Mouse (Mus musculus) heart, embryonic 10.5 days (tissue): ENCODE data around the gene Rnf185. TPM values are rescaled to one million over a fixed set of nuclear protein-coding genes. Genes with fewer than 3 reads are reported as not detected.

Experiments
- DNase-seq: peaks from one replicate; pipeline ENCODE4 v3.0.0-alpha.2; 2017; ENCODE audit warnings: low spot score
- H3K27ac ChIP-seq: fragments of 300-500 bp; sonication (generic); 2 replicates; pipeline ENCODE4 v1.5.1; 2016; ENCODE audit warnings: mild to moderate bottlenecking
- H3K27me3 ChIP-seq: fragments of 300-500 bp; sonication (generic); 2 replicates; pipeline ENCODE4 v1.6.1; 2016; ENCODE audit warnings: mild to moderate bottlenecking; ENCODE audit not compliant: poor library complexity, insufficient read depth, severe bottlenecking
- H3K36me3 ChIP-seq: fragments of 300-500 bp; sonication (generic); 2 replicates; pipeline ENCODE4 v1.6.1; 2016; ENCODE audit warnings: mild to moderate bottlenecking, moderate library complexity
- H3K4me1 ChIP-seq: fragments of 300-500 bp; sonication (generic); 2 replicates; pipeline ENCODE4 v1.6.1; 2016; ENCODE audit warnings: mild to moderate bottlenecking
- H3K4me3 ChIP-seq: fragments of 300-500 bp; sonication (generic); 2 replicates; pipeline ENCODE4 v1.5.1; 2016; ENCODE audit warnings: mild to moderate bottlenecking, moderate library complexity
- H3K9me3 ChIP-seq: fragments of 300-500 bp; sonication (generic); 2 replicates; pipeline ENCODE4 v1.6.1; 2016; ENCODE audit warnings: mild to moderate bottlenecking, moderate library complexity
- WGBS: fragments of 180-500 bp; shearing (Covaris S2); methylation state at CpG from one replicate; pipeline ENCODE4 v1.1.7; 2016; 5-methylcytosine and 5-hydroxymethylcytosine counted together
- polyA plus RNA-seq: library from polyadenylated mRNA; unstranded; fragments of >200 nt; fragmentation: Nextera tagmentation; extraction: Ambion mirVana; gene quantifications from 2 replicates; pipeline ENCODE4 v1.2.1, GENCODE M21; 2016

Gene Rnf185
- polyA plus RNA-seq, 1 experiment from 2014 or later = 31.0 TPM

DNA sequence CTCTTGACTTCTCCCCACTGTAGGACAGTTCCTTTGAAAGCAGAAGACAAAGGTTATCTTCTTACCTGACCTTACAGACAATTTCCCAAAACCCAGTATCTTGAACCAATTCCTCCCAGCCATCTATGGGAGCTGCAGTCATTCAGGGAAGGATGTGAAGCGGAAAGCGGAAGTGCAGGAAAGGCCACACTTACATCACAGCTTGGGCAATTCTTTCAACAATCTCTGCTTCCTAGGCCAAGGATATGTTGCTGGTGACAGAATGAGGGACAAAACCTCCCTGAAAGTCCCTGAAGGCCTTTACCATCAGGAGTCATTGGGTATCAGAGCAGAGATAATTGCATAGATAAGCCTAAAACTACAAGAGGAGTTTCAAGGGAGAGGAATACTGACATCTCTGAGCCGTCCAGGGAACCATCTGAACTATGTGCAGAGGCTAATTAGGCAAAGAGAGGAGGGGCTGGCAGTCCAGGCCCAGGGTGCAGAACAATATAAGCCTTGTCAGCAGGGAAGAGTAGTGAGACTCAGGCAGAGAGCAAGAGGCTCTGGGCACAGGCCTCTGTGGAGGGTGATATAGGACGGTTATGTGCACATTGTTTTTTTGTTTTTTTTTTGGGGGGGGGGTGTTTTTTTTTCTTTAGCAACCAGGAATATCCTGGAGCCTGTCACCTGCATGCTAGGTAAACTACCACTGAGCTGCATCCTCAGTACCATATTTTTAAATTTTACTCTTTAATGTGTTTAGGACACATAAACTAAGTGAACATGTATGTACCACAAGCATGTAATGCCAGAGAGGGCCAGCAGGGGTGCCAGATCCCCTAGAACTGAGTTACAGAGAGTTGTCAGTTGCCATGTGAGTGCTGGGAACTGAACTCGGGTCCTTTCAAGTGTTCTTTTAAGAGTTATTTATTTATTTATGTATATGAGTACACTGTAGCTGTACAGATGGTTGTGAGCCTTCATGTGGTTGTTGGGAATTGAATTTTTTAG, 69.3 kb downstream of the Rnf185 start:
- 72% methylated on average over 5 of the region's 5 CpGs for WGBS
- Histone ChIP-seq H3K27me3 (no peaks in the 10 kb centered on the region), H3K36me3 (peaks cover 27% of the 10 kb centered on the region), H3K9me3 (no peaks in the 10 kb centered on the region), H3K4me1 (peaks cover 15% of the 10 kb centered on the region), H3K27ac (no peak overlapping the region), H3K4me3 (no peak overlapping the region)
- no peak for DNase-seq

DNA sequence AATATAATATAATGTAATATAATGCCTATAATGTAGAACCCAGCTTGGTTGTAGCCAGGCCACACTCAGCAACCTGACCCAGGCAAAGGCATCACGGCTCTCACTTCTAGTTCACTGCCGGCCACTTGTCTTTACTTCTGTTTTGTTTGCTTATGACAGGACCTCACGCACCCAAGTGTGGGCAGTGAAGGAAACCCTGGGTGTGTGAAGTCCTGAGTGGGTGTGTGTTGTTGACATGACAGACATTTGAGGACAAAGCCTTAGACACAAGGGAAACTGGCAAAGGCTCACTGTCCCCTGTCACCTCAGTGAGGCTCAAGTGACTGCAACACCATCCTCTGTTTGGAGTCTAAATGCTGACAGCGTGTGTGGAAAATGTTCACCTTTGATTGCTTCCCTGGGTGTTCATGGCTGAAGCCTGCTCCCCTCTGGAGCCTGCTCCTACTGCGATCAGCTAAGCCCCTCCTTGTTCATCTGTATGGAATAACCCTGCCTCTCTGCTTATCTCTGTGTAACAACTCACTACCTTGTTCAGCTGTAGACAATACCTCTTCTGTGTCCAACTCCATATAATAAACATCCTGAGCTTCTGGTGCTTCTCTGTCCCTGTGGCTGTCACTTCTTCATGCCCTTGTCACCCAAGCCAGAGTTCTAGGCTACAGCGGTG, 70.9 kb downstream of the Rnf185 start:
- Histone ChIP-seq H3K36me3 (peaks cover 27% of the 10 kb centered on the region), H3K27ac (no peak overlapping the region), H3K4me3 (no peak overlapping the region), H3K4me1 (peaks cover 4% of the 10 kb centered on the region; the same call in 1 of the 2 replicates), H3K9me3 (no peaks in the 10 kb centered on the region), H3K27me3 (no peaks in the 10 kb centered on the region)
- WGBS = 85% methylated on average over 6 of the region's 6 CpGs
- DNase-seq = no peak

DNA sequence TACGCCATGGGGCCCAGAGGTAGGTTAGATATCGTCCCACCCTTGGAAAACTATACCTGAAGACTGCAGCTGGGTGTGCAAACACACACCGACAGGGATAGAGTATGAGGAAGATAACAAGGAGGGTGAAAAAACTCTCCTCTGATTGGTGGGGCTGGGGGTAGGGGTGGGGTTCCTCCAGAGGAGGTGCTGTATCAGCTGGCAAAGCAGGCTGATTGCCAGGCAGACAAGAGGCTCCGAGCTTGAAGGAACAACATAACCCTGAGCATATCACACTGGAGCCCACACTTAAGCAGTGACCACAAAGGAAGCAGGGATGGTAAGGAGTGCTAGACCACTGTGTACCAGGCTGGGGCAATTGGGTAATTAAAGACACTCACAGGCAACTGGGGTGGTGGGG, 72.7 kb downstream of the Rnf185 start:
- no peaks in the 10 kb centered on the region for H3K27me3 ChIP-seq
- peaks cover 22% of the 10 kb centered on the region for H3K4me1 ChIP-seq
- 62% methylated on average over 4 of the region's 4 CpGs for WGBS
- H3K36me3 ChIP-seq = peaks cover 26% of the 10 kb centered on the region
- DNase-seq = no peak
- no peak overlapping the region for H3K27ac ChIP-seq
- H3K4me3 ChIP-seq = no peak overlapping the region
- no peaks in the 10 kb centered on the region for H3K9me3 ChIP-seq

- DNase-seq = peak; percentile 64
Observed at GRCm38 (mm10) chr11:3374741-3375140, 77.4 kb downstream of the Rnf185 start.

GRCm38 (mm10) chr11:3374293-3374645, 77.9 kb downstream of the Rnf185 start:
- peaks cover 59% of the 10 kb centered on the region for H3K4me1 ChIP-seq
- DNase-seq = peak; percentile 80

More at GRCm38 (mm10) chr11:3374741-3375140, 77.4 kb downstream of the Rnf185 start:
- Histone ChIP-seq H3K36me3 (0 out of 2 replicates have a peak, but pooled peaks cover 5% of the 10 kb centered on the region), H3K27ac (peak overlapping the region; percentile 86), H3K4me3 (peak overlapping the region; percentile 34), H3K27me3 (no peaks in the 10 kb centered on the region), H3K4me1 (peaks cover 54% of the 10 kb centered on the region), H3K9me3 (no peaks in the 10 kb centered on the region)
- 33% methylated on average over 12 of the region's 12 CpGs for WGBS

DNA sequence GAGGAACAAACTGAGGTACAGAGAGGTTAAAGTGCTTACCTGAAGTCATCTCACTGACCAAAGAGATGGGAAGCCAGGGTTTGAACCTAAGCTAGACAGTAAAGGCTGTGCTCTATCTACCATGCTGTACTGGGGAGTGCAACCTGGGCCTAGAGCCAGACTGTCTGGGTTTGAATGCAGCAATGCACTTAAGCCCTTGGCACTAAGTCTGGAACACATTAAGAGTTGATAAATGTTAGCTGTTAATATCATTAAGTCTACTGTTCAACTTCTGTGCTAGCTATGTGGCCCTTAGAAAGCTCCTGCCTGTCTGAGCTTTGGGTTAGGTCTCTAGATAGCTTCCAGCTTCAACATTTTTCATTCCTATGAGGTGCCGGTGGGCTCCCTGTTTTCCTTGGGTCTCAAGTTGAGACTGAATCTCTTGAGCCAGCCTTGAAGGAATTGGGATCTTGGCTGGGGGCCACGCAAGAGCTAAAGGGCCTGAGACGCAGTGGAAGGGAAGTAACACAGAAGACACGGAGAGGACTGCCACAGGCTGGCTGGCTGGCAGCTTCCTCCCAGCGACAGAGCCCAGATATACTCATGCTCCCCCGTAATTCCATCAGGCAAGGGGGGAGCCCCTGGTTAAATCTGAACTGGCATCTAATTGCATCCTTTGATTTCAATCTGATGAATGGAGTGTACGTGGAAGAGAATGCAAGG, 78.4 kb downstream of the Rnf185 start:
- 23% methylated on average over 7 of the region's 7 CpGs for WGBS
- H3K4me1 ChIP-seq = peaks cover 64% of the 10 kb centered on the region

More at GRCm38 (mm10) chr11:3374293-3374645, 77.9 kb downstream of the Rnf185 start:
- 6% methylated on average over 7 of the region's 7 CpGs for WGBS
- no peaks in the 10 kb centered on the region for H3K9me3 ChIP-seq
- peak overlapping the region; percentile 34 for H3K4me3 ChIP-seq
- 0 out of 2 replicates have a peak, but pooled peaks cover 5% of the 10 kb centered on the region for H3K36me3 ChIP-seq
- no peaks in the 10 kb centered on the region for H3K27me3 ChIP-seq
- peak overlapping the region; percentile 86 for H3K27ac ChIP-seq

DNA sequence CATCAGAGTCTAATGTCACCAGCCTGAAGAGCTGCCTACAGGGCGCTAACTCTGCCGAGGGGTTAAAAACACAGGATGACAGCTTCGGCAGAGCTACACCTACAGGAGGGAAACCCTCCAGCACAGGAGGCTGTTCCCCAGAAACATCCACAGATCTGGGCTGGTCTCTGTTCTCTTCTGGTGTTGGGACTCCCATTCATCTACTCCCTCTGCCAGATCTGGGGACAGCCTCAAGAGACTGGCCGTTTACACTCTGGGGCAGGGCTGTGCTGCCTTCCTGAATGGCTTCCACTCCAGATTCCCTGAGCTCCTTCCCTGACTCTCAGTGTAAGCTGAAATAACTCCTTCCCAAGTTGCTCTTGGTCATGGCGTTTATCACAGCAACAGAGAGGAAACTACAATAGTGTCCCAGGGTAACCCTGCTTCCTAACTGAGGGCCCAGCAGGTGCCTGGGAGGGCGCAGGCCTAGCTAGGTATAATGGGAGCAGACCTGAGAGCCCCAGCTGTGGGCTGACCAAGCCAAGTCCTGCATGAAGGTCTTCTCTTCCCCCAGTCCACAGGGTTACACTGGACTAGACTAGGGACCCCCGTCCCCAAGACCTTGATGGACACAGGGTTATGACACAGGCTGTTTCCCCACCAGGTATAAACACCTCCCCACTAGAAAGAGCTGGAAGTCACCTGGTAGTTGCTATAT, 80.4 kb downstream of the Rnf185 start:
- no peaks in the 10 kb centered on the region for H3K27me3 ChIP-seq
- peaks cover 4% of the 10 kb centered on the region; the same call in 1 of the 2 replicates for H3K36me3 ChIP-seq
- H3K4me1 ChIP-seq = peaks cover 78% of the 10 kb centered on the region
- DNase-seq = peak; percentile 74
- 28% methylated on average over 7 of the region's 7 CpGs for WGBS
- H3K9me3 ChIP-seq = no peaks in the 10 kb centered on the region
- H3K27ac ChIP-seq = peak overlapping the region; percentile 90
- H3K4me3 ChIP-seq = peak overlapping the region; percentile 74

More for the DNA sequence above, 78.4 kb downstream of the Rnf185 start:
- no peaks in the 10 kb centered on the region for H3K27me3 ChIP-seq
- DNase-seq = peak; percentile 77
- peak overlapping the region; percentile 34 for H3K4me3 ChIP-seq
- H3K36me3 ChIP-seq = 0 out of 2 replicates have a peak, but pooled peaks cover 8% of the 10 kb centered on the region
- no peaks in the 10 kb centered on the region for H3K9me3 ChIP-seq
- H3K27ac ChIP-seq = peak overlapping the region; percentile 86

DNA sequence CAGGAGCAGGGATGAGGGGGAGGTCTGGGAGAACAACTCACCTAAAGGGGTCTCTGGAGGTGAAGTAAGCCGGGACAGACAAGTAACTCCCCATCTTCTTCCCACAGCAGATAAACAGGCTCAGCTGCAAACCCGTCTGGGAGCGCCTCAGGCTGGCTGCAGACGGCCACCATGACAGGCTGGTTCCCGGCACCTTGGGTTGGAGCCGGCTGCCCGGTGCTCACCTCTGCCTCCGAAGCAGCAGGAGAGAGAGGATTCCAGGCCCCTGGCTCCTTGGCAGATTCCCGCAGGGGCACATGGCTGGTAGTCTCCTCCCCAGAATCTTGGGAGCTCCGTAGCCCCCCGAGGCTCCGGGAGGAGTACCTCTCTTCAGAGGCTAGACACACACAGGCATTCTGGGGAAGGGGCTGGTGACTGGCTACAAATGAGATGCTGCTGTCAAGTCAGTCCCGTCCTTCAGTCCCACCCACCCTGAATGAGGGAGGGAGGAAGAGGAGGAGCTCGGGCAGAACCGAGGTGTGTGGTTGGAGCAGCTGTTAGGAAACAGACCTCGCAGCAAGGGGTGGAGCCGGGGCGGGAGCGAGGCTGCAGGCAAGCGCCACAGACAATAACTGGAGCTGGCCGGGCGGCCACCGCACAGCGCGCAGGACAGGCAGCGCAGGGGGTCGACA, 81.1 kb downstream of the Rnf185 start:
- peak; percentile 97 for DNase-seq
- H3K27me3 ChIP-seq = no peaks in the 10 kb centered on the region
- H3K4me3 ChIP-seq = peak overlapping the region; percentile 74
- no peaks in the 10 kb centered on the region for H3K9me3 ChIP-seq
- peaks cover 75% of the 10 kb centered on the region for H3K4me1 ChIP-seq
- peaks cover 11% of the 10 kb centered on the region; the same call in 1 of the 2 replicates for H3K36me3 ChIP-seq
- peak overlapping the region; percentile 90 for H3K27ac ChIP-seq
- 1% methylated on average over 27 of the region's 27 CpGs for WGBS

DNA sequence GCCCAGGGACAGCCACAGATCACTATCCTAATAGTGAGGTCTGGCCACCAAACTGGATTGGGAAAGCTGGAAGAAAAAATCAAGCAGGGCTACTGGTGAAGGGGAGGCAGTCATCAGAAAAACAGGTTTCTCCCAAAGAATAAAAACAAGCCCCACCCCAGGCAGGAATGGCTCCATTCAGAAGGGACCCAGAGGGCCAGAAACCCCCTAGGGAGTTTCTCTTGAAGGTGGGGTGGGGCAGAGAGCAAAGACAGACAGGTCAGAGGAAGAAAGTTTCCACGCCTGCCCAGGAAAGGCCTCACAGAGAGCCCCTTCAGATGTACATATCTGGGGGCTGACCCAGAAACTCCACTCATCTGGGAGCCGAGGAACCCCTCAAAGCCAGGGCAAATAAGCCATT, 82.0 kb downstream of the Rnf185 start:
- H3K9me3 ChIP-seq = no peaks in the 10 kb centered on the region
- H3K4me3 ChIP-seq = peak overlapping the region; percentile 74
- 81% methylated on average over 2 of the region's 2 CpGs for WGBS
- peaks cover 11% of the 10 kb centered on the region; the same call in 1 of the 2 replicates for H3K36me3 ChIP-seq
- no peaks in the 10 kb centered on the region for H3K27me3 ChIP-seq
- H3K27ac ChIP-seq = peak overlapping the region; percentile 90
- DNase-seq = no peak
- H3K4me1 ChIP-seq = peaks cover 66% of the 10 kb centered on the region

DNA sequence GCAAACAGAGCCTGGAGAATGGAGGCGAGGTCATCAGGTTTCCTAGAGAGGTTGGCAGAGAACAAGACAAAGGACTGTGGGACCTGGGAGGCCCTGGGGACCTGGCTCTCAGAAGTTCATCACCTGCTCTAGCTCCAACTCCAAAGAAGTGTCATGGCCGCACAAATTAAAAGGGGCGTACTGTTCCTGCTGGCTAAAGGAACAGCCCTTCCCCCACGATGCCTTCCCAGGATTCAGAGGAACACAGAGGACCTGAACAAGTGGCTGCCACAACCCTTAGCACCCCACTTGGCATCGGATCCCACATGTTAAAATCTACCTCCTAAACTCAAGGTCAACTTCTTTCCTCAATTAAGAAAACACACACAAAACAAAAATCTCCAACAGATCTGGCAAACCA, 82.7 kb downstream of the Rnf185 start:
- Histone ChIP-seq H3K4me1 (peaks cover 59% of the 10 kb centered on the region), H3K27ac (peak overlapping the region; percentile 90)

DNA sequence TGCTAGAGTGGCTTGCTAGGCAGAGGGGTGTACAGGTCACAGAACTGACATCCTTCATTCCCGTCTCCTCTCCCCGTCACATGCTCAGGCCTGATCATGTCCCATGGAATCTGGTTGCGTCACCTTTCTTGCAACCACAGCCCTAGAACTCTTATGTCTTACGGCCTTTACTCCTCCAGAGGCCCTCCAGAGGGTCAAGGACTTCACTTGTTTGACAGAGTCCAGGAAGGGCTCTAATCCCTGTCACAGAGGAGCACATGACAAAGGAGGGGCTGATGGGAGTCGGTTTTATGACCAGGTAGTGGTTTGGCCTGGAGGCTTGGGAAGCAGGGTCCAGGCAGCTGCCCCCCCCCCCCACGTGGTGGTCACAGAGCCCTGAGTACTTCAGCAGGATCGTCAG, 83.2 kb downstream of the Rnf185 start:
- Histone ChIP-seq H3K4me3 (peak overlapping the region; percentile 5; the same call in 1 of the 2 replicates), H3K9me3 (no peaks in the 10 kb centered on the region), H3K4me1 (peaks cover 54% of the 10 kb centered on the region), H3K36me3 (peaks cover 11% of the 10 kb centered on the region; the same call in 1 of the 2 replicates), H3K27me3 (no peaks in the 10 kb centered on the region), H3K27ac (peak overlapping the region; percentile 90)
- 37% methylated on average over 7 of the region's 7 CpGs for WGBS
- DNase-seq = no peak

More for the DNA sequence above, 82.7 kb downstream of the Rnf185 start:
- DNase-seq = no peak
- H3K36me3 ChIP-seq = peaks cover 11% of the 10 kb centered on the region; the same call in 1 of the 2 replicates
- H3K4me3 ChIP-seq = peak overlapping the region; percentile 74; the same call in 1 of the 2 replicates
- 73% methylated on average over 5 of the region's 5 CpGs for WGBS
- H3K9me3 ChIP-seq = no peaks in the 10 kb centered on the region
- H3K27me3 ChIP-seq = no peaks in the 10 kb centered on the region
